Mouse (Mus musculus) stomach, postnatal 0 days (tissue): ENCODE measurements around the gene Urad. TPM values are rescaled to one million over a fixed set of nuclear protein-coding genes. Genes with fewer than 3 reads are reported as not detected.

Source experiments
- ATAC-seq: fragments of 200-750 bp; cut with Nextera tagmentation; 2 replicates; pipeline ENCODE4 v1.8.0; 2017; ENCODE audit not compliant: low FRiP score, low TSS enrichment
- DNase-seq: peaks from one replicate; pipeline ENCODE4 v3.0.0-alpha.2; 2016; ENCODE audit warnings: low spot score
- H3K27ac ChIP-seq: fragments of 300-500 bp; sonication (generic); replicated peaks from 2 replicates; pipeline ENCODE4 v1.5.1; 2014; ENCODE audit warnings: mild to moderate bottlenecking, control low read depth
- H3K27me3 ChIP-seq: fragments of 300-500 bp; sonication (generic); 2 replicates; pipeline ENCODE4 v1.6.1; 2014; ENCODE audit warnings: low read length; ENCODE audit not compliant: control insufficient read depth, insufficient read depth
- H3K36me3 ChIP-seq: fragments of 300-500 bp; sonication (generic); 2 replicates; pipeline ENCODE4 v1.6.1; 2014; ENCODE audit warnings: low read length, mixed read lengths; ENCODE audit not compliant: control insufficient read depth, insufficient read depth
- H3K4me1 ChIP-seq: fragments of 300-500 bp; sonication (generic); replicated peaks from 2 replicates; pipeline ENCODE4 v1.6.1; 2014; ENCODE audit warnings: antibody characterized with exemption; ENCODE audit not compliant: control insufficient read depth, insufficient read depth
- H3K4me2 ChIP-seq: fragments of 300-500 bp; sonication (generic); replicated peaks from 2 replicates; pipeline ENCODE4 v1.6.1; 2014; ENCODE audit warnings: low read depth, mild to moderate bottlenecking, control low read depth, moderate library complexity
- H3K4me3 ChIP-seq: fragments of 300-500 bp; sonication (generic); 2 replicates; pipeline ENCODE4 v1.5.1; 2014; ENCODE audit warnings: low read depth, low read length, control low read depth
- H3K9ac ChIP-seq: fragments of 300-500 bp; sonication (generic); 2 replicates; pipeline ENCODE4 v1.6.1; 2014; ENCODE audit warnings: mild to moderate bottlenecking, low read length, control low read depth, mixed read lengths
- H3K9me3 ChIP-seq: fragments of 300-500 bp; sonication (generic); 2 replicates; pipeline ENCODE4 v1.6.1; 2016; ENCODE audit warnings: low read length; ENCODE audit not compliant: control insufficient read depth
- CTCF ChIP-seq: IDR thresholded peaks from 2 replicates; pipeline ENCODE4 v1.5.1; 2016; ENCODE audit warnings: antibody characterized with exemption, low read depth, mild to moderate bottlenecking, moderate library complexity
- EP300 ChIP-seq: optimal IDR thresholded peaks from 2 replicates; pipeline ENCODE3; 2016; ENCODE audit warnings: antibody characterized with exemption
- WGBS: fragments of 180-500 bp; shearing (Covaris S2); extraction: QIAGEN DNeasy Blood & Tissue Kit; methylation state at CpG from one replicate; pipeline ENCODE4 v1.1.7; 2014; 5-methylcytosine and 5-hydroxymethylcytosine counted together
- microRNA-seq: library from miRNA; unstranded; fragments of <30 nt; microRNA quantifications from one replicate; pipeline ENCODE4, GENCODE M21; 2016
- polyA plus RNA-seq: library from polyadenylated mRNA; unstranded; fragments of >200 nt; fragmentation: Nextera tagmentation; extraction: Ambion mirVana; gene quantifications from 2 replicates; pipeline ENCODE4 v1.2.1, GENCODE M21; 2015

Gene Urad
- polyA plus RNA-seq, 1 experiment from 2014 or later: not detected

DNA sequence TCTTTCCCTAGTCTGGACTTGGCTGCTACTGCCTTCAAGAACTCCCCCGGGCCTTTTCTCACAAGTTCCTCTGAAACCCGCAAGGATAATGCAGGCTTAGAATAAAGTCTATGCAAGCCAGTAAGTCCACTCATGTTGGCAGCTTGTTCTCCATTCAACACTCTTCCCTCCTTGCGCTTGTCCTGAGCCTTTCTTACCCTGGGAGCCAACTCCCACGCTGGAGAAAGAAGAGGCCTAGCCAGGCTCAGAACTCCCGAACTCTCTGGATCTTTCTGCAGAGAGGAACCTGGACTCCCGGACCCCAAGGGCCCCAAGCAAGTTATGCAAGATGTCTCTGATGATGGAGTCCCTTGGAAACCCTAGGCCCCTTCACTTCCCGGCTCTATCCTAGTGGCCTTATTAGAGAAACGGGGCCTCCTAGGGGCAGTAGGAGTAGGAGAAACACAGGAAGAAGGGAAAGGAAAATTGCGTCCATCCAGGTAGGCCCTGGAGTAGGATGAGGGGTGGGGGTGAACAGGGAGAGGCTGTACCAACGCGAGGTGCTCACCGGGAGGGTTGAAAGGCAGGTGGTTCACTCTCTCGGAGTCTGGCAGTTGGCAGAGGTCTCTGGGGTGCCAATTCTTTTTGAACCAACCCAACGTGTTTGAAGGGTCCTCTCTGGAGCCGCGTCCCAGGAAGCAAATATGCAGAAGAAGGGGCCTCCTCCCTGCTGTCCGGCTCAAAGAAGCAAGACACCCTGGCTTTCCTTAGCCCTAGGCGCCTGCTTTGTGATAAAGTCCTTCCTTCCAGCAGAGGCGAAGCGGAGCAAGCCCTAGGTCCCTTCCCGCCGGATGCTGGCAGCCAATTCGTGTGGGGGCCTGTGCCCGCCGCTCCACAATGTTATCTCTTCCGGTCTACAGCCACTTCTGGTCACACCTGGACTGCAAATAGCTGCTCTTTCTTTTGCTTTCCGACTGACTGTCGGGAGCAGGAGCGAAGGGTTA, 51.3 kb downstream of the Urad start:
- ATAC-seq (peak; percentile 47; the same call in 1 of the 2 replicates), DNase-seq (peak; percentile 60)
- Histone ChIP-seq H3K27me3 (peaks cover 26% of the 10 kb centered on the region), H3K4me2 (0 out of 2 replicates have a peak overlapping the region, but pooled peaks have one; percentile 27), H3K4me1 (no peaks in the 10 kb centered on the region), H3K4me3 (peak overlapping the region; percentile 28), H3K36me3 (no peaks in the 10 kb centered on the region), H3K9ac (peak overlapping the region; percentile 51; the same call in 1 of the 2 replicates), H3K9me3 (no peaks in the 10 kb centered on the region), H3K27ac (peak overlapping the region; percentile 53; the same call in 1 of the 2 replicates)
- TF ChIP-seq CTCF (no peak), EP300 (no peak)
- 8% methylated on average over 29 of the region's 29 CpGs for WGBS

DNA sequence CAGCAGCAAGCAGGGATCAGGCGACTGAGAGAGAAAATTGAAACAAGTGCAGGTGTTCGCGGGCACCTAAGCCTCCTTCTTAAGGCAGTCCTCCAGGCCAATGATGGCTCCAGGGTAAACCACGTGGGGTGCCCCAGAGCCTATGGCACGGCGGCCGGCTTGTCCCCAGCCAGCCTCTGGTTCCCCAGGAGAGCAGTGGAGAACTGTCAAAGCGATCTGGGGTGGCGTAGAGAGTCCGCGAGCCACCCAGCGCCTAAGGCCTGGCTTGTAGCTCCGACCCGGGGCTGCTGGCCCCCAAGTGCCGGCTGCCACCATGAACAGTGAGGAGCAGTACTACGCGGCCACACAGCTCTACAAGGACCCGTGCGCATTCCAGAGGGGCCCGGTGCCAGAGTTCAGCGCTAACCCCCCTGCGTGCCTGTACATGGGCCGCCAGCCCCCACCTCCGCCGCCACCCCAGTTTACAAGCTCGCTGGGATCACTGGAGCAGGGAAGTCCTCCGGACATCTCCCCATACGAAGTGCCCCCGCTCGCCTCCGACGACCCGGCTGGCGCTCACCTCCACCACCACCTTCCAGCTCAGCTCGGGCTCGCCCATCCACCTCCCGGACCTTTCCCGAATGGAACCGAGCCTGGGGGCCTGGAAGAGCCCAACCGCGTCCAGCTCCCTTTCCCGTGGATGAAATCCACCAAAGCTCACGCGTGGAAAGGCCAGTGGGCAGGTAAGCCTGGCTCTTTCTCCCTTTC, 52.1 kb downstream of the Urad start, which contains the start of gene Pdx1:
Pdx1 (plus strand) TSS at position 34 of the 747 bp plus-strand sequence.
- Histone ChIP-seq H3K27me3 (peaks cover 26% of the 10 kb centered on the region), H3K27ac (peak within 1 kb of the TSS; percentile 18; the same call in 1 of the 2 replicates), H3K4me3 (peak within 1 kb of the TSS; percentile 28), H3K36me3 (no peaks in the 10 kb centered on the region), H3K4me1 (no peaks in the 10 kb centered on the region), H3K9me3 (no peaks in the 10 kb centered on the region), H3K9ac (peak within 1 kb of the TSS; percentile 51), H3K4me2 (peak within 1 kb of the TSS; percentile 27; the same call in 1 of the 2 replicates)
- 1% methylated on average over 42 of the region's 44 CpGs for WGBS
- no peak for TF ChIP-seq CTCF
- no peak for TF ChIP-seq EP300
- DNase-seq (peak; percentile 77), ATAC-seq (peak; percentile 94)

GRCm38 (mm10) chr5:147269371-147269770, 52.9 kb downstream of the Urad start:
- Histone ChIP-seq H3K9ac (no peak overlapping the region), H3K4me3 (no peak overlapping the region), H3K27ac (no peak overlapping the region), H3K9me3 (no peaks in the 10 kb centered on the region), H3K36me3 (no peaks in the 10 kb centered on the region), H3K4me1 (no peaks in the 10 kb centered on the region), H3K27me3 (peaks cover 22% of the 10 kb centered on the region), H3K4me2 (no peak overlapping the region)
- DNase-seq (no peak), ATAC-seq (no peak)
- 4% methylated on average over 6 of the region's 6 CpGs for WGBS
- TF ChIP-seq CTCF (no peak), EP300 (no peak)

DNA sequence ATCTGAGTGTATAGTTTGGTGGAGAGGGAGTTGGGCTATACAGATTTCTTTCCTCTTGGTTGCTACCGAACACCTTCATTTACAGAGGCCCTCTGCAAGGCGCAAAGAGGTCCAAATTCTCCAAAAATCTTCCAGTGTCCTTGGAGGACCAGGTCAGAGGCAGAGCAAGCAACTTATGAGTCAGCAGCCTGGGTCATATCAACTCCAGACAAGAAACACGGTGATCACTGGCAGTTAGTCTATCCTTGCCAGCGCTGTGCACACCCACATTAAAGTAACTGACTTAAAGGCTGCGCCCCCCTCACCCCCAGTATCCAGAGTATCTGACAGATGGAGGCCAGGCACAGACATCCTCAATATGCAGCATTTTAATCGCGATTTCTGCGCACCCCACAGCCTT, 53.5 kb downstream of the Urad start:
- 8% methylated on average over 8 of the region's 8 CpGs for WGBS
- no peak overlapping the region for H3K4me3 ChIP-seq
- no peak overlapping the region for H3K4me2 ChIP-seq
- DNase-seq (no peak), ATAC-seq (no peak)
- TF ChIP-seq EP300 (no peak), CTCF (no peak)
- H3K9me3 ChIP-seq: no peaks in the 10 kb centered on the region
- peaks cover 22% of the 10 kb centered on the region for H3K27me3 ChIP-seq
- H3K9ac ChIP-seq: no peak overlapping the region
- H3K36me3 ChIP-seq: no peaks in the 10 kb centered on the region
- no peak overlapping the region for H3K27ac ChIP-seq
- no peaks in the 10 kb centered on the region for H3K4me1 ChIP-seq

GRCm38 (mm10) chr5:147267434-147267833, 54.8 kb downstream of the Urad start:
- Histone ChIP-seq H3K4me3 (no peak overlapping the region), H3K27ac (no peak overlapping the region), H3K4me1 (no peaks in the 10 kb centered on the region), H3K9me3 (no peaks in the 10 kb centered on the region), H3K4me2 (no peak overlapping the region), H3K36me3 (no peaks in the 10 kb centered on the region), H3K27me3 (peaks cover 22% of the 10 kb centered on the region), H3K9ac (no peak overlapping the region)
- DNase-seq (no peak), ATAC-seq (no peak)
- TF ChIP-seq EP300 (no peak), CTCF (no peak)
- WGBS: 19% methylated on average over 6 of the region's 6 CpGs

Small RNA genes within 50 kb of the gene (microRNA-seq; reads per million reads assigned to microRNA genes)
- gene Mir7k: not detected

Other genes with a start within 250 kb of the Urad start
- 9.3 and 10.8 TPM in 2 replicates for gene Lnx2, start 245.9 kb downstream of the Urad start, polyA plus RNA-seq
- gene Polr1d, start 245.4 kb downstream of the Urad start, polyA plus RNA-seq: 150 TPM in 2 replicates
- gene Gsx1, start 133.7 kb downstream of the Urad start, polyA plus RNA-seq: not detected in 2 replicates
- gene Pdx1, start 52.5 kb downstream of the Urad start, polyA plus RNA-seq: 3.0 and 3.6 TPM in 2 replicates
- gene Cdx2, start 15.2 kb downstream of the Urad start, polyA plus RNA-seq: 0.05 and 0.06 TPM in 2 replicates
- 0.10 and 0.15 TPM in 2 replicates for gene Flt3, start 78.0 kb upstream of the Urad start, polyA plus RNA-seq
- 38.4 and 44.4 TPM in 2 replicates for gene Pan3, start 107.7 kb upstream of the Urad start, polyA plus RNA-seq